Mouse (Mus musculus) left cerebral cortex, adult 9 months (tissue): ENCODE results near the gene Acot11.
"Not testable (repeated sequence)": the region's sequence is repeated elsewhere in the genome, so short reads cannot be mapped to it uniquely, and the experiment has no call there.

ENCODE experiments used
- DNase-seq, 2 experiments: peaks; one replicate each; pipeline ENCODE4 v3.0.0; 2022; ENCODE audit warnings: low spot score in 2 of 2

Acot11 gene

DNA sequence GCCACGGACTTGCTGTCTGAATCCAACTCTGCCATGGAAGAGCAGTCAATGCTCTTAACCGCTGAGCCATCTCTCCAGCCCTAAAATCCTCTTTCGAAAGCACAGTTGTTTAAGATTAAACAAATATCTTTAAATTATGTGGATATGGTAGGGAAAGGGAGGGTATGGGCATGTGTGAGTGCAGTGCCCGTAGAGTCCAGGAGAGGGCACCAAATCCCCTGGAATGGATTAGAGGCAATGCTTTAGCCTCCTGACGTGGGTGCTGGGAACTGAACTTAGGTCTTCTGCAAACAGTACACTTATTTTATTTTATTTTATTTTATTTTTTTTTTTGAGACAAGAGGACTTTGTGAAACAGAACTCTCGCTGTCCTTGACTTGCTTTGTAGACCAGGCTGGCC, 5.2 kb upstream of the Acot11 start:
- no peak for DNase-seq

DNA sequence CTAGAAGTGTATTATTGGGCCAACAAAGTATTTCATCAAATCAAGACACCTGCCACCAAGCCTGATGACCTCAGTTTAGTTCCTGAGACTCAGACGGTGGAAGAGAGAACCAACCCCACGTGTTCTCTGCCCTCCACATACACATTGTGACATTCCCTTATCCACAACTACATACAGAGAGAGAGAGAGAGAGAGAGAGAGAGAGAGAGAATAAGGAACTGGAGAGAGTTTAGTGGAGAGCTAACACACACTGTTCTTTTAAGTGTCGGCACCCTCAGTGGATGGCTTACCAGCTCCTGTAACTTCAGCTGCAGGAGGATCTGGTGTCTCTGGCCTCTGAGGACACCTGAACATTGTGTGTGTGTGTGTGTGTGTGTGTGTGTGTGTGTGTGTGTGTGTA, 2.5 kb upstream of the Acot11 start:
- no peak for DNase-seq

DNA sequence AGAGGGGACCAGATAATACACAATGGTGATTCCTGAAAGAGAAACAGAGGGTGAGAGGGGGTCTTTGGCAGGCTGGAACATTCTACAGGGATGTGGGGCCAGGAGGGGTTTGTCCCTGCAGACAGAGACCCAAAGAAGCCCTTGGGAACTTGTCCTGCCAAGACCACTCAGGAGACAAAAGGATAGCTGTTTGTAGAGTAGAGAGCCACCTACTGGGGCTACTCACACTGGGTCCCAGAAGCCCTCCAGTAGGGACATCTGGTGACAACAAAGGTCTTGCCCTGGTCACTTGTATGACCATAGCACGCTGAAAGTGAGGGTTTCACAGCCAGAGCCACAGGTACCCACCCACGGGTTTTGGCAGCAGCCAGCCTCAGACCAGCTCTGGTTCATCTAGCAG, 1.1 kb upstream of the Acot11 start:
- no peak for DNase-seq

DNA sequence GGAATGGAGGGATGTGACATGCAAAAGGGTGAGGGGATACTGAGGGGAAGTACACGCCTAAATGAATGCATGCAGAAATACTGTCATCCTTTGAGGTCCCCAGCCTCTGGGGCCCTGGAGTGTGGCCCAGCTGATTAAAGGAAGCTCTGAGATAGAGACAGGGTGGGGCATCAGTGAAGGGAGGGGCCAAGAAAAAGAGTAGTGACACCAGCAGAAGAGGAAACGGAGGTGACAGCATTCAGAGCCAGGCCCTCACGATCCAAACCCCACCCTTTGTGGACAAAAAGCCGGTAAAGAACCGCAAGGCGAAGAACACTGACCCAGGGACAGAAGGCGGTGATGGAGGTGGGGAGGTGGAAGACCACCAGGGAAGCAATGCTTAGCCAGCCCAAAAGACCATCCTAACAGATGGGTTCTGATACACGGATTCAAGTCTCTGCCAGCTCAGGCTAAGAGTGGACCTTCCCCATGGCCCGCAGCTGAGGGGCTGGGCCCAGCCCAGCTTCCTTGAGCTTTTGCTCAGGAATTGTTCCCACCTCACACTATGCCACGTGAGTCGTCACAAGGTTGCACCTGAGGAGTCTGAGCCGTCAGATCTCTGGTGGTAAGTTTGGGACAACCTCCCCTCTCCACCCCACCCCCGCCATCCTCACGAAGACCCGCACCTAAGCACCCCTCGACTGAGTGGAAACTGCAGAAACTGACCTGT, 443 bp downstream of the Acot11 start:
- DNase-seq: no peak

GRCm38 (mm10) chr4:106803781-106804180, 1.0 kb downstream of the Acot11 start:
- no peak for DNase-seq

GRCm38 (mm10) chr4:106799772-106800336, 4.9 kb downstream of the Acot11 start:
- peak; percentile 54 to 81 for DNase-seq

- no peak for DNase-seq
Observed at GRCm38 (mm10) chr4:106798908-106799546, 5.8 kb downstream of the Acot11 start.

DNA sequence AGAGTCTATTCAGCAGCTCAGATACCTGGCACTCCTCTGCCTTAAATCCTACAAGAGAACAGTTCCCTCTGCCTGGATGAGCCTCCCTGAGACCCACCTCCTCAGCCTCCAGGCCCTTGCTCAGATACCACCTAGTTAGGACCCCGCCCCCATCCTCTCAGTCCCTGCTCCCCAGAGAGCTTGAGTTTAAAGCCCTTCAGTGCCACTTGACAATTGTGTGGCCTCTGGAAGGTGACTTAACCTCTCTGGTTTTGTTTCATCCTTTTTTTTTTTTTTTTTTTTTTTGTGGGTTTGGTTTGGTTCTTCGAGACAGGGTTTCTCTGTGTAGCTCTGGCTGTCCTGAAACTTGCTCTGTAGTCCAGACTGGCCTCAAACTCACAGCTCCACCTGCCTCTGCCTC, 9.5 kb downstream of the Acot11 start:
- no peak for DNase-seq

GRCm38 (mm10) chr4:106794247-106794646, 10.6 kb downstream of the Acot11 start:
- DNase-seq: no peak

GRCm38 (mm10) chr4:106793826-106794225, 11.0 kb downstream of the Acot11 start:
- not testable (repeated sequence) for DNase-seq

DNA sequence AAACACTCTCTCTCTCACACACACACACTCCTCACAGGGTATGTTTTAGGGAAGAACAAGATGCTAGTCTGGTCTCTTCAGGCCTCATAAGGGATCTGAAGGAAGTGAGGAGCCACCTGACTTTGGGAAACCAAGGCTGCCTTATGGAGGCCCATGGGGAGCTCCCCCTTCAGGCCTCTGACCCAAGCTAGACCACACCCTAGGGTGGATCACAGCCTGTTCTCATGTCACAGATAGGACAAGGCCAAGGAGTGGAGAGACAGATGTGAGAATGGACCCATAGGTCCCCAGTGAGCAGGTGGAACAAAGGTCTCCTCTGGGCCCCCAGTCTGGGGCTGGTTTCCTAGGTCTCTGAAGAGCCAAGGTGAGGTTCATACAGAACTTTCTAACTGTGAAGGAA, 12.5 kb downstream of the Acot11 start:
- DNase-seq: no peak

DNA sequence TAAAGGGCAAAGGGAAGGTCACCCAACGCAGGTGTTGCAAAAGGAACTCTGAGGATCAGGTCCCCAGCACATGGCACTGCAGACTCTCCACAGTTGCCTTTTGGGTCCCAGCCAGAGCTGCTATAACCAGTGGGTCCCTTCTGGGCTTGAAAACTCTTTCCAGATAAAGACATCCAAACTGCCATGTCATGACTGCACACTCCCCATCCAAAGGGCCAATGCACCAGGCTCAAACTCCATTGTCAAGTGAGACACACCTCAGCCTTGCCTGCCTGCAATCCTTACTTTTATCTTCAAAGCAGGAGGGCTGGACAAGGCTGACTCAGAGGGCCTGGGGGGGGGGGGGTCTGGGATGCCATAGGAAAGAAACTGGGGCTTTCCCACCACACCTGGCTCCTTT, 13.9 kb downstream of the Acot11 start:
- DNase-seq: no peak

DNA sequence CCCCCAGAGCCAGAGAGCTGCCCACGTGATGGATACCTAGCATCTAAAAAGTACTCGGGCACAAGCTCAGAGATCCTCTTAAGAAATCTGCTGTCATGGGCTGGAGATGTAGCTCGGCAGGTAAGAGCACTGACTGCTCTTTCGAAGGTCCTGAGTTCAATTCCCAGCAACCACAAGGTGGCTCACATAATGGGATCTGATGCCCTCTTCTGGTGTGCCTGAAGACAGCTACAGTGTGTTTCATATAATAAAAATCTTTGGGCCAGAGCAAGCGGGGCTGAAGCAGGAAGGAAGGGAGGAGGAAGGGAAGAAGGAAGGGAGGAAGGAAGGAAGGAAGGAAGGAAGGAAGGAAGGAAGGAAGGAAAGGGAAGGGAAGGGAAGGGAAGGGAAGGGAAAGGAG, 14.6 kb downstream of the Acot11 start:
- not testable (repeated sequence) for DNase-seq

GRCm38 (mm10) chr4:106789705-106790104, 15.1 kb downstream of the Acot11 start:
- peak; percentile 31 to 61 for DNase-seq

- no peak for DNase-seq
Observed at GRCm38 (mm10) chr4:106788627-106789026, 16.2 kb downstream of the Acot11 start.

- DNase-seq: peak in 1 of 2 experiments; percentile 61
Observed at GRCm38 (mm10) chr4:106787830-106788229, 17.0 kb downstream of the Acot11 start.

DNA sequence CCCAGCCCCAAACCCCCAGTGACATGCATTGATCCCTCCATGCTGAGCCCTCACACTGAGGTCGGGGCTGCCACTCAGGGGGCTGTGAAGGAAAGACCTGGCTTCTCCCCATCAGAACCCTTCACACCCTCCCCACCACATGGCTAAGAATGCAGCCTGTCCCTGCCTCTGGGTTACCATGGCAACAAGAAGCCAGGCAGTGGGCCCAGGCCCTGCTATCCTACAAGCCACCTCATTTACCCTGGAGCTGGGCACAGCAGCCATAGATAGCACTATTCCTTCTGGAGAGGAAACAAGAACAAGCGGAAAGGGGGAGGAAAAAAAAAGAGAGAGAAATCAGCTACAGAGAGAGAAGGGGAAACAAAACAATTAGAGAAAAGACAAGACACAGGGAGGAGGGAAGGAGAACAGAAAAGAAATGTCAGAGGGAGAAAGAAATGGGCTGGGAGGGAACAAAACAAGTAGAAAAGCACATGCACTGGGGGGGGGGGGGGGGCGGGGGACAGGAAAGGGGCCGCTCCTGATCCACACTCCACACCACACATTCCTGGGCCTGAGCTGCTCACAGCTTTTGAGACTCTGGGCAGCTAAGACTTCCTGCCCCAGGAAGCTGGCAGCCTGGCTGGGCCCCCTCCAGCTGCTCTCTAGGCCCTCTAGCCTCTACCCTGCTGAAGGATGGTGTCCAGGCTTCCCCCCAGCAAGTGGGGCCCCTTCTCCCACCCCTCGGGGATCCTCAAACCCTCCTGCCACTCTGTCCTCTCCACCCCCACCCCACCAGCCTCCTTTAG, 18.9 kb downstream of the Acot11 start:
- peak; percentile 65 to 82 for DNase-seq

GRCm38 (mm10) chr4:106785345-106785744, 19.5 kb downstream of the Acot11 start:
- no peak for DNase-seq

DNA sequence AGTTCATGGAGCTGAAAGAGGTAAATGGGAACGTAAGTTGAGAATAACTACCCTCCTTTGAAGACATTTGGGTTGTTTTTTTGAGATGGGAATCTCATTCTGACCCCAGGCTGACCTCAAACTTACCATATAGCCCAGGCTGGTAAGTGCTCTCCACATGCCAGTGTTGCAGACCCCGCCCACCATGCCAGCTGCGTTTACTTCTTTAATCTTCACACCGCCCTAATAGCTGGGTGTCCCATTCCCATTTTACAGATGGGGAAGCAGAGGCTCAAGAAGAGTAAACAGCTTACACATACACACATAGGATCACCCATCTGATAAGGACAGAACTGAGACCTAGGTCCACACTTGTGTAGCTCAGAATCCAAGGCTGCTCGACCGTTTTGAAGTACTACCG, 20.0 kb downstream of the Acot11 start:
- DNase-seq: no peak

DNA sequence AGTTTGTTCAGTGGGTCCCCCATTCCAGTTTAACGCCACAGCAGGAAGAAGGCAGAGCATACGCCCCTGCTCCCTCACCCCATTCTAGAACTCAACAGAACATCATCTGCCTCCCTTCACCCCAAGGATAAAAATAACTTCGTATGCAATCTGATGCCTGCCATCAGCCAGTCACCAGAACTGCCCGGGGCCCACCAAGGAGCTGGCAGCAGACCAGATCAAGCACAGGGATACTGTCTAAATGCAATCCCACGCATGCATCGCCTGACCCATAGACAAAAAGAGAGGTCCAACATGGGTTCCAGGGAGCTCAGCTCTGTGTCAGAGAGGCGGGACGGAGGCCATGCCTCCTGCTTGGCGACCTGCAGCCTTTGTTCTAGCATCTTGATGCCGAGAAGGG, 21.7 kb downstream of the Acot11 start:
- DNase-seq: no peak

DNA sequence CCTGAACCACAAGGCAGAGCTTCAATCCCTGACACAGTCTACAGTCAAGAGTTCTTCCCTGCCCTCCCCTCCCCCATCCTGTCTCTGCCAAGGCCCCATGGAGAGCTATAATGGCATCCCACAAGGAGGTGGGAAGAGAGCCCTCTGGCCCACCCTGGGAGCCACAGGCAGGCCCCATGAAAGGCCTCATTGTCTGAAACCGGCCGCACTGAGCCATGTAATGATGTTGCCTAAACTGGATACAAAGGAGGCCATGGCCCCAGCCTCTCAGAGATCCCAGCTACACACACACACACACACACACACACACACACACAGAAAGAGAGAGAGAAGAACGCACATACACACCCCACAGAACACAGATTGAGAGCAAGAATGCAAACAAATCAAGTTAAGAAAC, 24.8 kb downstream of the Acot11 start:
- no peak for DNase-seq

DNA sequence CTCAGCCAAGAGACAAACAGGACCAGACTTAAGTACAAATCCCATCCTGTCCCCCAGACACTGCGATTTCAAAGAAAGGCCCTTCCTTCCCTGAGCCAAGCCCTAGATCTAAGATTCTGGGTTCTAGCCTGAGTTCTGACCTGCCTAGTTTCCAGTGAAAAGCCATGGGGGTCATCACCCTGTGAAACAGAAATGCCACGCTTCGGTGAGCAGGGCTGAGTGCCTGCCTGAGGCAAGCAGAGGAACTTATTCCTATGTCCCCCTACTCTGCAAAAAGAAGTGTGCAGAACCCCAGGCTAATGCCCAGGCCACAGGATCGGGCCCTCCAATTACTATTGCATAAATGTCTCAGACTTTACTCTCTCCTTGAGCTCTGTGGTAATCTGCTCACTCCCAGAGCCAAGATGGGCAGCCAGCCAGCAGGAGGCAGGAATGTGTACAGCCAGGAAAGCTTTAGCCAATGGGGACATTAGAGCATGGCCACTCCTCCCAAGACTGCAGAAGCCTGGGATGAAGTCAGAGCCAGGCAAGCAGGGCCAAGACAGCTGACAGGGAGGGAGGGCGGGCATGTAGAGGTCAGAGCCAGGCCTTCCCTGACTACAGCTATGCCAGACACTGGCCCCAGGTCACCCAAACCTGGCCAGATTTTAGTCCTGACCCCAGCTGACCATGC, 26.5 kb downstream of the Acot11 start:
- DNase-seq: peak; percentile 69 to 88
